ENCODE assay signal across 20 mouse cellular contexts in the genomic region with DNA sequence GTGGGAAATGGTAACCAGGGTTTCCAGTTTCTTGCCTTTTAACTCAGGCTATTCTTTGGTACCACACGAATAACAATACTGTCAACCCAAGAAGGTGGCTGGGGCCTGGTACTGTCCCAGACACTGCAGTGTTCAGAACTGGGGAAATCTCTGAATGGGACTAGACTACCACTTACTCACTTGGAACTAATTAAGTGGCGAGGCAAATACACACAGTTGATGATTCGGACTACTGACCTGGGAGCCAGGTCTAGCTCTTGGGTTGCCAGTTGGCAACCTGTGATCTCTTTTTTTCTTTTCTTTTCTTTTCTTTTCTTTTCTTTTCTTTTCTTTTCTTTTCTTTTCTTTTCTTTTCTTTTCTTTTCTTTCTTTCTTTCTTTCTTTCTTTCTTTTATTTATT. TPM values are rescaled to one million over a fixed set of nuclear protein-coding genes. Genes with fewer than 3 reads are reported as not detected.
DNase-seq lines count a peak whose midpoint lies in the region; ATAC-seq and TF ChIP-seq lines count a peak whose summit lies in the region.
"Had no signal": no experiment of that assay in that cellular context is flagged by ENCODE, and none has a peak within 500 bp of the region (broad histone marks: within the 10 kb centered on the region; RNA-seq: fewer than 3 reads in every experiment).

No protein-coding gene starts in this region.

- no peak for ATAC-seq in kidney, embryonic 14.5 days (ENCODE audit: low FRiP score, low TSS enrichment)
- ATAC-seq in intestine, embryonic 16.5 days, result 0 out of 2 replicates have a peak, but pooled peaks have one; percentile 12
- ATAC-seq in liver, postnatal 0 days, result peak; percentile 31; the same call in 1 of the 2 replicates
- ATAC-seq: forebrain, embryonic 14.5 days had no signal

- no peak for TF ChIP-seq POLR2A in ES-Bruce4 (IDR thresholded peaks at IDR 0.05; ENCODE audit: insufficient read depth, low read length)

- WGBS in kidney, embryonic 14.5 days, result 72% methylated on average over 3 of the region's 3 CpGs
- WGBS in intestine, embryonic 16.5 days, result 79% methylated on average over 3 of the region's 3 CpGs
- WGBS in liver, postnatal 0 days (ENCODE audit: insufficient replicate concordance), result 73% methylated on average over 3 of the region's 3 CpGs

- no peak for TF ChIP-seq CTCF in ES-Bruce4 (IDR thresholded peaks at IDR 0.05; ENCODE audit: low read depth, low read length)
- no peak for TF ChIP-seq CTCF in liver, postnatal 0 days (IDR thresholded peaks at IDR 0.05; ENCODE audit: low read depth)

- TF ChIP-seq EP300 in ES-Bruce4 (IDR thresholded peaks at IDR 0.05; ENCODE audit: insufficient read depth, low read depth, low read length), result no peak
- no peak for TF ChIP-seq EP300 in liver, postnatal 0 days (IDR thresholded peaks at IDR 0.05; ENCODE audit: low read depth)

- no peak for DNase-seq in kidney, adult 11 months
- DNase-seq in liver, postnatal 0 days, result no peak
- DNase-seq in thymus, postnatal 14 days, result no peak
- no peak for DNase-seq in heart, adult 11 months
- DNase-seq: adrenal gland, adult 2 months; adrenal gland, postnatal 25 days; cerebellum, adult 18-20 months; cerebellum, adult 9-11 months; cerebellum, postnatal 36 days; heart, adult 2 months; heart, postnatal 14 days had no signal

- H3K9ac ChIP-seq in kidney, embryonic 14.5 days (ENCODE audit: low read depth, low read length), result no peak overlapping the region
- no peak overlapping the region for H3K9ac ChIP-seq in ES-Bruce4 (ENCODE audit: low read depth, poor library complexity, severe bottlenecking)
- no peak overlapping the region for H3K9ac ChIP-seq in intestine, embryonic 16.5 days (ENCODE audit: low read depth, low read length)
- H3K9ac ChIP-seq in liver, postnatal 0 days (replicated peaks), result no peak overlapping the region
- H3K9ac ChIP-seq: heart, embryonic 15.5 days; hindbrain, embryonic 13.5 days had no signal

- no peak overlapping the region for H3K4me2 ChIP-seq in kidney, embryonic 14.5 days (replicated peaks; ENCODE audit: low read depth, low read length)
- H3K4me2 ChIP-seq in intestine, embryonic 16.5 days (ENCODE audit: low read depth, low read length), result no peak overlapping the region
- no peak overlapping the region for H3K4me2 ChIP-seq in liver, postnatal 0 days (ENCODE audit: low read depth, low read length)
- H3K4me2 ChIP-seq: heart, embryonic 15.5 days; hindbrain, embryonic 13.5 days had no signal

- H3K27me3 ChIP-seq in kidney, embryonic 14.5 days (ENCODE audit: control insufficient read depth, insufficient read depth, low read length), result no peaks in the 10 kb centered on the region
- no peaks in the 10 kb centered on the region for H3K27me3 ChIP-seq in ES-Bruce4 (ENCODE audit: control insufficient read depth, insufficient read depth, low read length, poor library complexity, severe bottlenecking)
- no peaks in the 10 kb centered on the region for H3K27me3 ChIP-seq in intestine, embryonic 16.5 days (replicated peaks; ENCODE audit: control insufficient read depth, insufficient read depth, low read length)
- no peaks in the 10 kb centered on the region for H3K27me3 ChIP-seq in liver, postnatal 0 days (ENCODE audit: insufficient read depth, low read length)
- H3K27me3 ChIP-seq: CH12.LX; hindbrain, embryonic 13.5 days had no signal

- no peaks in the 10 kb centered on the region for H3K9me3 ChIP-seq in kidney, embryonic 14.5 days (ENCODE audit: control insufficient read depth, low read length)
- no peaks in the 10 kb centered on the region for H3K9me3 ChIP-seq in ES-Bruce4 (replicated peaks; ENCODE audit: control insufficient read depth, insufficient read depth, low read length, poor library complexity, severe bottlenecking)
- no peaks in the 10 kb centered on the region for H3K9me3 ChIP-seq in intestine, embryonic 16.5 days (ENCODE audit: control insufficient read depth, low read length)
- no peaks in the 10 kb centered on the region for H3K9me3 ChIP-seq in liver, postnatal 0 days (ENCODE audit: low read length)
- H3K9me3 ChIP-seq: embryonic facial prominence, embryonic 10.5 days; heart, embryonic 15.5 days; hindbrain, embryonic 13.5 days had no signal

- no peak overlapping the region for H3K4me3 ChIP-seq in kidney, embryonic 14.5 days (ENCODE audit: low read length)
- no peak overlapping the region for H3K4me3 ChIP-seq in ES-Bruce4 (ENCODE audit: low read depth, low read length)
- no peak overlapping the region for H3K4me3 ChIP-seq in intestine, embryonic 16.5 days (ENCODE audit: low read length)
- H3K4me3 ChIP-seq in liver, postnatal 0 days (ENCODE audit: low read depth, low read length), result no peak overlapping the region
- H3K4me3 ChIP-seq: embryonic facial prominence, embryonic 10.5 days; heart, adult 2 months; heart, embryonic 15.5 days; hindbrain, embryonic 13.5 days had no signal

- H3K4me1 ChIP-seq in kidney, embryonic 14.5 days (ENCODE audit: control insufficient read depth, insufficient read depth, low read length), result peaks cover 3% of the 10 kb centered on the region
- H3K4me1 ChIP-seq in ES-Bruce4 (ENCODE audit: control insufficient read depth, insufficient read depth, low read length), result no peaks in the 10 kb centered on the region
- peaks cover 9% of the 10 kb centered on the region for H3K4me1 ChIP-seq in intestine, embryonic 16.5 days (ENCODE audit: control insufficient read depth, insufficient read depth, low read length)
- H3K4me1 ChIP-seq in liver, postnatal 0 days (ENCODE audit: insufficient read depth), result peaks cover 8% of the 10 kb centered on the region

- peak overlapping the region; percentile 37; the same call in 1 of the 2 replicates for H3K27ac ChIP-seq in kidney, embryonic 14.5 days (ENCODE audit: low read depth, low read length)
- H3K27ac ChIP-seq in ES-Bruce4 (ENCODE audit: insufficient read depth, low read length), result peak overlapping the region; percentile 34; the same call in 1 of the 2 replicates
- peak overlapping the region; percentile 75 for H3K27ac ChIP-seq in intestine, embryonic 16.5 days (ENCODE audit: low read length)
- peak overlapping the region; percentile 61 for H3K27ac ChIP-seq in liver, postnatal 0 days (ENCODE audit: low read depth)
- H3K27ac ChIP-seq: embryonic facial prominence, embryonic 10.5 days; heart, adult 2 months; heart, embryonic 15.5 days; hindbrain, embryonic 13.5 days had no signal

- no peaks in the 10 kb centered on the region for H3K36me3 ChIP-seq in kidney, embryonic 14.5 days (ENCODE audit: control insufficient read depth, insufficient read depth, low read length)
- no peaks in the 10 kb centered on the region for H3K36me3 ChIP-seq in ES-Bruce4 (ENCODE audit: control insufficient read depth, insufficient read depth, low read length, poor library complexity, severe bottlenecking)
- no peaks in the 10 kb centered on the region for H3K36me3 ChIP-seq in intestine, embryonic 16.5 days (ENCODE audit: control insufficient read depth, insufficient read depth, low read length)
- no peaks in the 10 kb centered on the region for H3K36me3 ChIP-seq in liver, postnatal 0 days (replicated peaks; ENCODE audit: insufficient read depth, low read length)
- H3K36me3 ChIP-seq: embryonic facial prominence, embryonic 10.5 days; heart, embryonic 15.5 days; hindbrain, embryonic 13.5 days had no signal

RNA-seq across cellular contexts. Expression of a gene that starts 9.8 kb away (rescaled TPM):
- 0.16 and 0.54 TPM in 2 replicates for polyA plus RNA-seq in kidney, embryonic 14.5 days (2014; fragmentation: Nextera tagmentation; extraction: Ambion mirVana)
- 0.40 and 0.46 TPM in 2 replicates for polyA plus RNA-seq in ES-Bruce4 (2011; ENCODE audit: insufficient read depth, insufficient read length, low read depth, missing spikeins)
- polyA plus RNA-seq in intestine, embryonic 16.5 days (2015; fragmentation: Nextera tagmentation; extraction: Ambion mirVana), result 0.27 and 0.50 TPM in 2 replicates
- polyA plus RNA-seq in liver, postnatal 0 days (2015; fragmentation: Nextera tagmentation; extraction: Ambion mirVana), result 0.12 TPM in 1 of 2 replicates, not detected in the other
- polyA plus RNA-seq: forebrain, embryonic 14.5 days had no signal

RNA-seq across cellular contexts. Expression of a gene that starts 17.3 kb away (rescaled TPM):
- polyA plus RNA-seq in kidney, embryonic 14.5 days (2014; fragmentation: Nextera tagmentation; extraction: Ambion mirVana), result 140 and 144 TPM in 2 replicates
- polyA plus RNA-seq in ES-Bruce4 (2011; ENCODE audit: insufficient read depth, insufficient read length, low read depth, missing spikeins), result 67.6 and 73.0 TPM in 2 replicates
- polyA plus RNA-seq in intestine, embryonic 16.5 days (2015; fragmentation: Nextera tagmentation; extraction: Ambion mirVana), result 96.8 and 115 TPM in 2 replicates
- 18.1 and 20.8 TPM in 2 replicates for polyA plus RNA-seq in liver, postnatal 0 days (2015; fragmentation: Nextera tagmentation; extraction: Ambion mirVana)

RNA-seq across cellular contexts. Expression of a gene that starts 29.0 kb away (rescaled TPM):
- polyA plus RNA-seq in kidney, embryonic 14.5 days (2014; fragmentation: Nextera tagmentation; extraction: Ambion mirVana), result 0.47 and 0.60 TPM in 2 replicates
- 1.1 and 1.2 TPM in 2 replicates for polyA plus RNA-seq in ES-Bruce4 (2011; ENCODE audit: insufficient read depth, insufficient read length, low read depth, missing spikeins)
- 0.10 and 0.16 TPM in 2 replicates for polyA plus RNA-seq in intestine, embryonic 16.5 days (2015; fragmentation: Nextera tagmentation; extraction: Ambion mirVana)
- polyA plus RNA-seq in liver, postnatal 0 days (2015; fragmentation: Nextera tagmentation; extraction: Ambion mirVana), result not detected in 2 replicates
- polyA plus RNA-seq: adrenal gland, adult 2 months; heart, embryonic 11.5 days had no signal
